Mouse (Mus musculus) layer of hippocampus, adult 11-12 months (tissue): ENCODE results near the gene Olfr1347.
A peak's percentile ranks its signal among the peaks of the same experiment; 100 is the strongest.
"Not testable (repeated sequence)": the region's sequence is repeated elsewhere in the genome, so short reads cannot be mapped to it uniquely, and the experiment has no call there.

Source experiments
- DNase-seq: peaks from one replicate; pipeline ENCODE4 v3.0.0; 2022; ENCODE audit warnings: low spot score

Olfr1347 gene

GRCm38 (mm10) chr7:6499655-6500054 lies at the start of gene Olfr1347:
Gene Olfr1347 (minus strand): TSS chr7:6499755.
- DNase-seq, result no peak

GRCm38 (mm10) chr7:6526141-6526540 lies 26.6 kb upstream of the Olfr1347 start:
- DNase-seq, result peak; percentile 3

GRCm38 (mm10) chr7:6525001-6525400 lies 25.4 kb upstream of the Olfr1347 start:
- no peak for DNase-seq

- no peak for DNase-seq
Observed at GRCm38 (mm10) chr7:6522850-6523249, 23.3 kb upstream of the Olfr1347 start, which contains the start of gene Olfr1349. Gene Olfr1349 (minus strand): TSS chr7:6522950.

- DNase-seq, result no peak
Observed at GRCm38 (mm10) chr7:6521666-6522065, 22.1 kb upstream of the Olfr1347 start.

- no peak for DNase-seq
Observed at GRCm38 (mm10) chr7:6508648-6509047, 9.1 kb upstream of the Olfr1347 start, which contains the start of gene Olfr1348. Gene Olfr1348 (minus strand): TSS chr7:6508748.

GRCm38 (mm10) chr7:6486841-6487240 lies 12.7 kb downstream of the Olfr1347 start, which contains the start of gene Olfr5:
Gene Olfr5 (minus strand): TSS chr7:6486941.
- DNase-seq, result no peak

GRCm38 (mm10) chr7:6477633-6478032 lies 21.9 kb downstream of the Olfr1347 start:
- DNase-seq, result not testable (repeated sequence)

GRCm38 (mm10) chr7:6466951-6467350 lies 32.6 kb downstream of the Olfr1347 start, which contains the start of gene Olfr1346:
Gene Olfr1346 (plus strand): TSS chr7:6467101.
- DNase-seq, result no peak

GRCm38 (mm10) chr7:6456399-6456798 lies 43.2 kb downstream of the Olfr1347 start:
- no peak for DNase-seq

GRCm38 (mm10) chr7:6455868-6456267 lies 43.7 kb downstream of the Olfr1347 start, which contains the start of gene Olfr1336:
Gene Olfr1336 (plus strand): TSS chr7:6456168.
- no peak for DNase-seq

GRCm38 (mm10) chr7:6447771-6448170 lies 51.8 kb downstream of the Olfr1347 start:
- DNase-seq, result no peak

GRCm38 (mm10) chr7:6441173-6441572 lies 58.4 kb downstream of the Olfr1347 start:
- no peak for DNase-seq

GRCm38 (mm10) chr7:6438388-6438787 lies 61.2 kb downstream of the Olfr1347 start, which contains the start of gene Olfr1344:
Gene Olfr1344 (plus strand): TSS chr7:6438688.
- DNase-seq, result no peak
